Mouse (Mus musculus) hindbrain, embryonic 10.5 days (tissue): ENCODE measurements around the gene Naxe. TPM values are rescaled to one million over a fixed set of nuclear protein-coding genes. Genes with fewer than 3 reads are reported as not detected.
A peak's percentile ranks its signal among the peaks of the same experiment; 100 is the strongest.

Experiments
- DNase-seq: peaks from one replicate; pipeline ENCODE4 v3.0.0-alpha.2; 2017; ENCODE audit warnings: low spot score
- H3K27ac ChIP-seq: fragments of 300-500 bp; sonication (generic); 2 replicates; pipeline ENCODE4 v1.5.1; 2016; ENCODE audit warnings: mild to moderate bottlenecking, moderate library complexity
- H3K27me3 ChIP-seq: fragments of 300-500 bp; sonication (generic); 2 replicates; pipeline ENCODE4 v1.6.1; 2016; ENCODE audit warnings: mild to moderate bottlenecking; ENCODE audit not compliant: poor library complexity, insufficient read depth, severe bottlenecking
- H3K36me3 ChIP-seq: fragments of 300-500 bp; sonication (generic); 2 replicates; pipeline ENCODE4 v1.6.1; 2016; ENCODE audit warnings: mild to moderate bottlenecking, moderate library complexity
- H3K4me1 ChIP-seq: fragments of 300-500 bp; sonication (generic); replicated peaks from 2 replicates; pipeline ENCODE4 v1.6.1; 2016; ENCODE audit warnings: mild to moderate bottlenecking
- H3K4me3 ChIP-seq: fragments of 300-500 bp; sonication (generic); 2 replicates; pipeline ENCODE4 v1.5.1; 2016; ENCODE audit warnings: mild to moderate bottlenecking, moderate library complexity
- H3K9me3 ChIP-seq: fragments of 300-500 bp; sonication (generic); 2 replicates; pipeline ENCODE4 v1.6.1; 2016; ENCODE audit warnings: mild to moderate bottlenecking, moderate library complexity
- WGBS: fragments of 180-500 bp; shearing (Covaris S2); methylation state at CpG from one replicate; pipeline ENCODE4 v1.1.7; 2016; 5-methylcytosine and 5-hydroxymethylcytosine counted together
- polyA plus RNA-seq: library from polyadenylated mRNA; unstranded; fragments of >200 nt; fragmentation: Nextera tagmentation; extraction: Ambion mirVana; gene quantifications from 2 replicates; pipeline ENCODE4 v1.2.1, GENCODE M21; 2016

Gene Naxe
- polyA plus RNA-seq = 125 and 142 TPM in 2 replicates

GRCm38 (mm10) chr3:88057902-88058696 is at the start of gene Naxe:
TSS of gene Naxe (minus strand) at chr3:88058495.
- DNase-seq = peak; percentile 93
- H3K4me1 ChIP-seq = peaks cover 22% of the 10 kb centered on the region
- H3K36me3 ChIP-seq = peaks cover 41% of the 10 kb centered on the region
- H3K4me3 ChIP-seq = peak within 1 kb of the TSS; percentile 79
- H3K27me3 ChIP-seq = no peaks in the 10 kb centered on the region
- peak within 1 kb of the TSS; percentile 90 for H3K27ac ChIP-seq
- H3K9me3 ChIP-seq = no peaks in the 10 kb centered on the region
- under 1% methylated on average over 60 of the region's 60 CpGs for WGBS

GRCm38 (mm10) chr3:88106126-88106525 is 47.8 kb upstream of the Naxe start:
- peaks cover 98% of the 10 kb centered on the region for H3K36me3 ChIP-seq
- no peak for DNase-seq
- H3K9me3 ChIP-seq = no peaks in the 10 kb centered on the region
- H3K27ac ChIP-seq = no peak overlapping the region
- no peaks in the 10 kb centered on the region for H3K4me1 ChIP-seq
- 79% methylated on average over 4 of the region's 4 CpGs for WGBS
- no peaks in the 10 kb centered on the region for H3K27me3 ChIP-seq
- no peak overlapping the region for H3K4me3 ChIP-seq

DNA sequence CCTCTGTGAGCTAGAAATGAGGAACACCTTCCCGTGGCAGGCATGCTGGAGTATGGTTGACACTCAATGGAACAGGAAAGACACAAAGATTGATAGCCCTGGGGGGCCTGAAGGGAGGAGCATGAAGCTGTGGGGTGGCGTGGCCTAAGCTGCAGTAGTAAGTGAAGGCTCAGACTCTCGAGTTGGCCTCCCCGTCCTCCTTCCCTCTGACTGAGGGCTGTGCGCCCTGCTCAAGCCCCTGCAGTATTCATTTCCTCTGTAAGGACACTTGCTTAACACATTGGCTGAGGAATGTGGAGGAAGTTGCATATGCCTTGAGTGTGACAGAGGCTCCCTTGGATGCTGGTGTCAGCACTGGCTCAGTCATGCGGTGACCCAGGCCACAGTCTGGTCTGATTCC is 44.3 kb upstream of the Naxe start:
- Histone ChIP-seq H3K36me3 (peaks cover 94% of the 10 kb centered on the region), H3K9me3 (no peaks in the 10 kb centered on the region), H3K27me3 (no peaks in the 10 kb centered on the region), H3K27ac (no peak overlapping the region), H3K4me3 (no peak overlapping the region), H3K4me1 (no peaks in the 10 kb centered on the region)
- DNase-seq = no peak
- WGBS = 82% methylated on average over 6 of the region's 6 CpGs

GRCm38 (mm10) chr3:88102196-88102595 is 43.9 kb upstream of the Naxe start:
- Histone ChIP-seq H3K27me3 (no peaks in the 10 kb centered on the region), H3K4me3 (no peak overlapping the region), H3K4me1 (no peaks in the 10 kb centered on the region), H3K9me3 (no peaks in the 10 kb centered on the region), H3K36me3 (peaks cover 94% of the 10 kb centered on the region), H3K27ac (no peak overlapping the region)
- DNase-seq = no peak
- WGBS = 91% methylated on average over 6 of the region's 6 CpGs

DNA sequence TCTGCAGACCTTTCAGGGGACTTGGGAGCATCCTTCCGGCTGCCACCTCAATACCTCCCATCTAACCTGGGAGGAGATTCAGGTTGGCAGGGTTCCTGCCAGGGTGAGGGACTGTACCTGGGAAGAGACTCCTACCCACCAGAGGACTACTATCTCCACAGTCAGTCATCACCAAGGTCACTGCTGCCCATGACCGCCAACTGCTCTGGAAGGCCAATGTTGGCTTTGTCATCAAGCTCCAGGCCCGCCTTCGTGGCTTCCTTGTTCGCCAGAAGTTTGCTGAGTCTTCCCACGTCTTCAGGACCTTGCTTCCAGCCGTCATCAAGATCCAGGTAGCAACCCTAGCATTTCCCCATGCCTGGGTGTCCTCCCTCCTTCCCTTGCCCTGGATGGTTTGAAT is 43.4 kb upstream of the Naxe start:
- no peaks in the 10 kb centered on the region for H3K27me3 ChIP-seq
- no peak for DNase-seq
- H3K27ac ChIP-seq = no peak overlapping the region
- H3K9me3 ChIP-seq = no peaks in the 10 kb centered on the region
- no peak overlapping the region for H3K4me3 ChIP-seq
- 94% methylated on average over 7 of the region's 7 CpGs for WGBS
- peaks cover 94% of the 10 kb centered on the region for H3K36me3 ChIP-seq
- H3K4me1 ChIP-seq = no peaks in the 10 kb centered on the region

DNA sequence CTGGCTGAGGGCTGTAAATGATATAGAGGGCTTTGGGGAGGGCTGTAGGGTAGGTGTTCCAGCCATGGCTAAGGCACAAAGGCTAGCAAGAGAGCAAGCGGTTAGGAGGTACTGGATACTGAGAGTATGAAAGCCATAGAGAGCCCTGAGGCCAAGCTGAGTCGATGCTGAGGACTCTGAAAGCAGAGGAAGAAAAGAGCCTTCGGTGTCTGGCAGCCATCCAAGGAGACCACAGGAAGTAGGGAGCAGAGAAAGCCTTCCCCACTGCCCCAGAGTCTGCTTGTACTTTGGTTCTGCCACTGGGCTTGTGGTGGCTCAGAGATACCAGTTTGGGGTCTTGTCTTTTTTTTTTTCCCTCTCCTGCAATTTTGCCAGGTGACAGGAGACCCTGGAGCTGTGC is 42.0 kb upstream of the Naxe start:
- peaks cover 93% of the 10 kb centered on the region for H3K36me3 ChIP-seq
- WGBS = 92% methylated on average over 3 of the region's 3 CpGs
- no peak overlapping the region for H3K4me3 ChIP-seq

GRCm38 (mm10) chr3:88097666-88098065 is 39.4 kb upstream of the Naxe start:
- Histone ChIP-seq H3K27ac (no peak overlapping the region), H3K36me3 (peaks cover 93% of the 10 kb centered on the region), H3K4me1 (no peaks in the 10 kb centered on the region), H3K27me3 (no peaks in the 10 kb centered on the region), H3K9me3 (no peaks in the 10 kb centered on the region), H3K4me3 (no peak overlapping the region)
- WGBS = 91% methylated on average over 6 of the region's 6 CpGs
- DNase-seq = no peak

More for the DNA sequence above, 42.0 kb upstream of the Naxe start:
- DNase-seq = no peak
- H3K9me3 ChIP-seq = no peaks in the 10 kb centered on the region
- no peak overlapping the region for H3K27ac ChIP-seq
- no peaks in the 10 kb centered on the region for H3K27me3 ChIP-seq
- no peaks in the 10 kb centered on the region for H3K4me1 ChIP-seq

- Histone ChIP-seq H3K9me3 (no peaks in the 10 kb centered on the region), H3K36me3 (peaks cover 98% of the 10 kb centered on the region), H3K27ac (no peak overlapping the region), H3K4me1 (no peaks in the 10 kb centered on the region), H3K4me3 (no peak overlapping the region), H3K27me3 (no peaks in the 10 kb centered on the region)
- DNase-seq = no peak
- 89% methylated on average over 5 of the region's 5 CpGs for WGBS
Measured at GRCm38 (mm10) chr3:88094126-88094525, 35.8 kb upstream of the Naxe start.

DNA sequence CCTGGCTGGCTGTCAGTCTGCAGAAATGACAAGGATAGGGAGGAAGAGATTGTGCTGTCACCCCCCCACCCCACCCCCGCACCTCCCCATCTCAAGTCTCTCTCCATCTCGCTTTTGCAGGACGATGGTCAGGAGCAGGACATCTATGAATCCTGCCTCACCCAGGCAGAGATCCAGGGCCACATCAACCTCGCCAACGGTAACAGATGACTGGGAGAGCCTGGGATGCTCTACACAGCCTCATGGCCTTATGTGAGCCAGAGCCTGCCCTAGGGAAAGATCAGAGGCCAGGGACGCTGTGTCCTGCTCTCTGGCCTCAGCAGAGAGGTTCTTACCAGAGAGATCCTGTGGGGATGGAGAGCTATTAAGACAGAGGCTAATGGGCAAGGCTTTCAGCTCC is 32.3 kb upstream of the Naxe start:
- peaks cover 91% of the 10 kb centered on the region for H3K36me3 ChIP-seq
- H3K27me3 ChIP-seq = no peaks in the 10 kb centered on the region
- no peak overlapping the region for H3K4me3 ChIP-seq
- no peaks in the 10 kb centered on the region for H3K9me3 ChIP-seq
- DNase-seq = no peak
- WGBS = 93% methylated on average over 6 of the region's 6 CpGs
- H3K27ac ChIP-seq = no peak overlapping the region
- no peaks in the 10 kb centered on the region for H3K4me1 ChIP-seq

DNA sequence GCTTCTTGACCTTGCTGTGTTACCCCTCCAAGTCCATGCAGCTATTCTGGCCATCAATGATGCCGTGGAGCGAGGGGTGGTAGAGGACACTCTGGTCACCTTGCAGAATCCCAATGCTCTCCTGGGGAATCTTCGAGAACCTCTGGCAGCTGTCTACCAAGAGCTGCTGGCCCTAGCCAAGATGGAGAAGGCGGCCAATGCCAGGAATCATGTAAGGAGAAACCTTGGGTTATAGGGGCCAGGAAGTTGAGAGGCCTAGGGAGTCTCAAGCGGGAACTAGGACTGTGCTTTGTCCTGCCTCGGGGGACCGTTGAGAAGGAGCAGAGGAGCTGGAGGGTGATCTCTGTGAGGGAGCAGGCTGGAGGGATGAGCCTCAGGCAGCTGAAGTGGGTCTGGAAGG is 31.8 kb upstream of the Naxe start:
- DNase-seq = no peak
- peaks cover 92% of the 10 kb centered on the region for H3K36me3 ChIP-seq
- H3K9me3 ChIP-seq = no peaks in the 10 kb centered on the region
- H3K27ac ChIP-seq = no peak overlapping the region
- H3K4me1 ChIP-seq = no peaks in the 10 kb centered on the region
- no peaks in the 10 kb centered on the region for H3K27me3 ChIP-seq
- WGBS = 90% methylated on average over 7 of the region's 7 CpGs
- no peak overlapping the region for H3K4me3 ChIP-seq

DNA sequence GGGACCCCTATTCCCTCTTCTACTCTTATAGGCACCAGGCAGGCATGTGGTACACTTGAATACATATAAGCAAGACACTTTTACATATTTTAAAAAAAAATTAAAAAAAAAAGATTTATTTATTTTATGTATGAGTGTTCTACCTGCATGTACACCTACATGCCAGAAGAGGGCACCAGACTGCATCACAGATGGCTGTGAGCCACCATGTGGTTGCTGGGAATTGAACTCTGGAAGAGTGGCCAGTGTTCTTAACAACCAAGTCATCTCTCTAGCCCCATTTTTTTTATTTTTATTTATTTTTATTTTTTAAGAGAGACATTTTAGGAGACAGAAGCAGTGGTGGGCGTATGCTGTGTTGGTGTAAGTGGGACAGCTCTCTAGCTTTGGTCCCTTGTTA is 29.4 kb upstream of the Naxe start:
- Histone ChIP-seq H3K4me1 (peaks cover 6% of the 10 kb centered on the region), H3K9me3 (no peaks in the 10 kb centered on the region), H3K36me3 (peaks cover 83% of the 10 kb centered on the region), H3K27ac (no peak overlapping the region), H3K27me3 (no peaks in the 10 kb centered on the region), H3K4me3 (no peak overlapping the region)
- 74% methylated on average over 1 of the region's 1 CpGs for WGBS
- DNase-seq = peak; percentile 25

GRCm38 (mm10) chr3:88085459-88085858 is 27.2 kb upstream of the Naxe start:
- H3K4me1 ChIP-seq = peaks cover 21% of the 10 kb centered on the region
- H3K27ac ChIP-seq = no peak overlapping the region
- no peaks in the 10 kb centered on the region for H3K9me3 ChIP-seq
- no peak overlapping the region for H3K4me3 ChIP-seq
- no peak for DNase-seq
- H3K27me3 ChIP-seq = no peaks in the 10 kb centered on the region
- WGBS = 97% methylated on average over 8 of the region's 9 CpGs
- peaks cover 61% of the 10 kb centered on the region for H3K36me3 ChIP-seq

GRCm38 (mm10) chr3:88084001-88084400 is 25.7 kb upstream of the Naxe start:
- no peak overlapping the region for H3K4me3 ChIP-seq
- no peaks in the 10 kb centered on the region for H3K27me3 ChIP-seq
- 92% methylated on average over 2 of the region's 2 CpGs for WGBS
- no peaks in the 10 kb centered on the region for H3K9me3 ChIP-seq
- DNase-seq = no peak
- H3K36me3 ChIP-seq = peaks cover 46% of the 10 kb centered on the region
- no peak overlapping the region for H3K27ac ChIP-seq
- H3K4me1 ChIP-seq = peaks cover 21% of the 10 kb centered on the region
